Mouse (Mus musculus) heart, adult 18-20 months (tissue): Measurements from ENCODE around the gene Itgb7. TPM values are rescaled to one million over a fixed set of nuclear protein-coding genes. Genes with fewer than 3 reads are reported as not detected.
"Not testable (repeated sequence)": the region's sequence is repeated elsewhere in the genome, so short reads cannot be mapped to it uniquely, and the experiment has no call there.

Experiments
- DNase-seq, 2 experiments: peaks; one replicate each; pipeline ENCODE4 v3.0.0; 2021 to 2022; ENCODE audit warnings: mixed read lengths in 1 of 2
- total RNA-seq, 2 experiments: library from RNA; stranded (reverse); gene quantifications; 2 replicates each; pipeline ENCODE4 v1.2.3; 2021

Gene Itgb7
- total RNA-seq, 2 experiments from 2014 or later, result 2.9 to 9.9 TPM

- DNase-seq, result no peak
These were observed 1.1 kb downstream of the Itgb7 start for GRCm38 (mm10) chr15:102230408-102231321.

GRCm38 (mm10) chr15:102225619-102226018 is 6.1 kb downstream of the Itgb7 start:
- not testable (repeated sequence) for DNase-seq

- DNase-seq, result peak in 1 of 2 experiments; percentile 38
These were observed 6.6 kb downstream of the Itgb7 start for GRCm38 (mm10) chr15:102224992-102225617.

GRCm38 (mm10) chr15:102224186-102224991 is 7.4 kb downstream of the Itgb7 start:
- DNase-seq, result peak; percentile 84 to 89

- DNase-seq, result no peak
These were observed 9.4 kb downstream of the Itgb7 start for GRCm38 (mm10) chr15:102222386-102222785.

- no peak for DNase-seq
These were observed 14.4 kb downstream of the Itgb7 start for GRCm38 (mm10) chr15:102217325-102217724.

GRCm38 (mm10) chr15:102216459-102217228 is 15.1 kb downstream of the Itgb7 start:
- no peak for DNase-seq

- DNase-seq, result no peak
These were observed 16.1 kb downstream of the Itgb7 start for GRCm38 (mm10) chr15:102215624-102216023.

GRCm38 (mm10) chr15:102214132-102214531 is 17.6 kb downstream of the Itgb7 start:
- DNase-seq, result no peak

GRCm38 (mm10) chr15:102211895-102212294 is 19.8 kb downstream of the Itgb7 start:
- no peak for DNase-seq

GRCm38 (mm10) chr15:102210816-102211215 is 20.9 kb downstream of the Itgb7 start:
- DNase-seq, result no peak

- DNase-seq, result no peak
These were observed 22.6 kb downstream of the Itgb7 start for GRCm38 (mm10) chr15:102209114-102209513.

GRCm38 (mm10) chr15:102208092-102208561 is 23.6 kb downstream of the Itgb7 start:
- no peak for DNase-seq

- no peak for DNase-seq
These were observed 24.4 kb downstream of the Itgb7 start for GRCm38 (mm10) chr15:102207351-102207750.

- no peak for DNase-seq
These were observed 26.0 kb downstream of the Itgb7 start for GRCm38 (mm10) chr15:102205779-102206178.

GRCm38 (mm10) chr15:102204674-102205505 is 26.9 kb downstream of the Itgb7 start, which contains the start of gene Csad:
TSS of gene Csad (minus strand) at chr15:102204724.
- DNase-seq, result no peak

GRCm38 (mm10) chr15:102203835-102204381 is 27.8 kb downstream of the Itgb7 start:
- peak; percentile 73 to 75 for DNase-seq

GRCm38 (mm10) chr15:102202971-102203834 is 28.5 kb downstream of the Itgb7 start, which contains the start of gene Zfp740:
TSS of gene Zfp740 (plus strand) at chr15:102203249.
- DNase-seq, result peak; percentile 94 to 98

GRCm38 (mm10) chr15:102198841-102199240 is 32.9 kb downstream of the Itgb7 start:
- DNase-seq, result peak in 1 of 2 experiments; percentile 35
